ENCODE assay signal across 32 mouse cellular contexts in the genomic region with DNA sequence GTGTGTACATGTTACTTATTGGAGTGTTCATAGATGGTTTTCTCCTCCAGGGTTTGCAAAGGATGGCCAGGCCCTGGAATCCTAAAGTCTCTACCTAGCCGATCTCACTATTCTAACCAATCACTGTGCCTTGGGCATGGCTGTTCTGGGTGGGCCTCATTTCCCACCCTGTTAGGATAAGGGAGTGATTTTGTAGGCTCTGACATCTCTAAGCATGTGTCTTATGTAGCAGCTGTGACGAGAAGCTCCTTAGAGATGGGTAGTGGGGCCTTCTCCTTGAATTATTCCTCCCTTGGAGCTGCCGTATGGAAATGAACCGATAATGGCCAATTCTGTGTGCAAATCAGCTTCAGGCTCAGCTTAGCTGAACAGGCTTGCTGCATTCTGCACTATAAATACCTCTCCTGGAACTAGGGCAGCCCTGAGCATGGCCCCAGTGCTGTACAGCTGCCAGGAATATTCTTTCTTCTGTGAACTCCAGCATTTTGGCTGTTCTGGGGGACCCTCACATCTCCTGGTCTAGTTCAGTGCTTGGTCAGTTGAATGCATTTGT.
A peak's percentile ranks its signal among the peaks of the same experiment; 100 is the strongest.
DNase-seq lines count a peak whose midpoint lies in the region; ATAC-seq lines count a peak whose summit lies in the region.
"Had no signal": no experiment of that assay in that cellular context is flagged by ENCODE, and none has a peak within 500 bp of the region (broad histone marks: within the 10 kb centered on the region; RNA-seq: fewer than 3 reads in every experiment).

No protein-coding gene starts in this region.

- no peak overlapping the region for H3K4me2 ChIP-seq in forebrain, embryonic 14.5 days (ENCODE audit: low read length)
- no peak overlapping the region for H3K4me2 ChIP-seq in hindbrain, embryonic 15.5 days
- no peak overlapping the region for H3K4me2 ChIP-seq in neural tube, embryonic 12.5 days (replicated peaks)
- no peak overlapping the region for H3K4me2 ChIP-seq in neural tube, embryonic 15.5 days
- H3K4me2 ChIP-seq: embryonic facial prominence, embryonic 15.5 days; heart, embryonic 12.5 days; intestine, embryonic 15.5 days; limb, embryonic 15.5 days; liver, embryonic 13.5 days; midbrain, embryonic 13.5 days; stomach, embryonic 15.5 days had no signal

- 64% methylated on average over 4 of the region's 4 CpGs for WGBS in forebrain, embryonic 14.5 days
- WGBS in forebrain, embryonic 10.5 days, result 82% methylated on average over 4 of the region's 4 CpGs
- 56% methylated on average over 4 of the region's 4 CpGs for WGBS in hindbrain, embryonic 15.5 days
- WGBS in hindbrain, embryonic 10.5 days, result 89% methylated on average over 4 of the region's 4 CpGs
- 83% methylated on average over 4 of the region's 4 CpGs for WGBS in neural tube, embryonic 12.5 days
- WGBS in neural tube, embryonic 15.5 days, result 43% methylated on average over 4 of the region's 4 CpGs

- ATAC-seq in forebrain, embryonic 14.5 days, result 0 out of 2 replicates have a peak, but pooled peaks have one; percentile 16
- ATAC-seq in hindbrain, embryonic 15.5 days (ENCODE audit: low FRiP score, low read depth), result peak; percentile 49; the same call in 1 of the 2 replicates
- ATAC-seq in neural tube, embryonic 12.5 days (ENCODE audit: low FRiP score, low read depth), result peak; percentile 24; the same call in 1 of the 2 replicates
- peak; percentile 39; the same call in 1 of the 2 replicates for ATAC-seq in neural tube, embryonic 15.5 days (ENCODE audit: low FRiP score)
- ATAC-seq: intestine, embryonic 15.5 days; lung, postnatal 0 days; midbrain, embryonic 13.5 days had no signal

- H3K27me3 ChIP-seq in forebrain, embryonic 14.5 days (replicated peaks; ENCODE audit: control insufficient read depth, insufficient read depth, low read length), result no peaks in the 10 kb centered on the region
- H3K27me3 ChIP-seq in forebrain, embryonic 10.5 days (ENCODE audit: poor library complexity, severe bottlenecking), result peaks cover 23% of the 10 kb centered on the region
- no peaks in the 10 kb centered on the region for H3K27me3 ChIP-seq in hindbrain, embryonic 15.5 days
- H3K27me3 ChIP-seq in hindbrain, embryonic 10.5 days (ENCODE audit: insufficient read depth, poor library complexity, severe bottlenecking), result peaks cover 3% of the 10 kb centered on the region; the same call in 1 of the 2 replicates
- H3K27me3 ChIP-seq in neural tube, embryonic 12.5 days (replicated peaks), result no peaks in the 10 kb centered on the region
- H3K27me3 ChIP-seq in neural tube, embryonic 15.5 days (replicated peaks), result no peaks in the 10 kb centered on the region
- H3K27me3 ChIP-seq: embryonic facial prominence, embryonic 15.5 days; heart, embryonic 12.5 days; intestine, embryonic 15.5 days; liver, embryonic 13.5 days; megakaryocyte, embryonic 14.5 days; stomach, embryonic 15.5 days had no signal

- no peak for DNase-seq in forebrain, embryonic 14.5 days (ENCODE audit: low spot score)
- DNase-seq in forebrain, embryonic 10.5 days (ENCODE audit: extremely low spot score, low spot score), result no peak
- DNase-seq in hindbrain, embryonic 10.5 days (ENCODE audit: low spot score), result no peak
- DNase-seq in neural tube, embryonic 10.5 days (ENCODE audit: extremely low spot score, low spot score), result no peak
- no peak for DNase-seq in embryo, embryonic 11 days
- DNase-seq: adrenal gland, postnatal 25 days; cerebellum, adult 2 months; cerebellum, postnatal 14 days; gastrocnemius, adult 2 months; gastrocnemius, postnatal 36 days; heart, adult 18-20 months; heart, postnatal 10 days; kidney, adult 2 months; kidney, postnatal 36 days; liver, embryonic 13.5 days; lung, adult 18-20 months; lung, postnatal 4 days; right cerebral cortex, postnatal 14 days had no signal

- peaks cover 2% of the 10 kb centered on the region; the same call in 1 of the 2 replicates for H3K4me1 ChIP-seq in forebrain, embryonic 14.5 days (ENCODE audit: control insufficient read depth, insufficient read depth, low read length)
- peaks cover 1% of the 10 kb centered on the region; the same call in 1 of the 2 replicates for H3K4me1 ChIP-seq in forebrain, embryonic 10.5 days
- H3K4me1 ChIP-seq in hindbrain, embryonic 15.5 days (replicated peaks), result 0 out of 2 replicates have a peak, but pooled peaks cover 5% of the 10 kb centered on the region
- H3K4me1 ChIP-seq in hindbrain, embryonic 10.5 days (replicated peaks), result peaks cover 2% of the 10 kb centered on the region
- H3K4me1 ChIP-seq in neural tube, embryonic 12.5 days, result no peaks in the 10 kb centered on the region; the same call in 1 of the 2 replicates
- H3K4me1 ChIP-seq in neural tube, embryonic 15.5 days, result peaks cover 13% of the 10 kb centered on the region
- H3K4me1 ChIP-seq: embryonic facial prominence, embryonic 10.5 days; embryonic facial prominence, embryonic 15.5 days; intestine, embryonic 15.5 days; limb, embryonic 10.5 days; limb, embryonic 15.5 days; liver, embryonic 13.5 days; megakaryocyte, embryonic 14.5 days; stomach, embryonic 15.5 days had no signal

- no peak overlapping the region for H3K4me3 ChIP-seq in forebrain, embryonic 14.5 days (ENCODE audit: low read depth, low read length)
- H3K4me3 ChIP-seq in forebrain, embryonic 10.5 days, result no peak overlapping the region
- no peak overlapping the region for H3K4me3 ChIP-seq in hindbrain, embryonic 15.5 days
- no peak overlapping the region for H3K4me3 ChIP-seq in hindbrain, embryonic 10.5 days
- H3K4me3 ChIP-seq in neural tube, embryonic 12.5 days, result no peak overlapping the region
- no peak overlapping the region for H3K4me3 ChIP-seq in neural tube, embryonic 15.5 days (replicated peaks)
- H3K4me3 ChIP-seq: embryonic facial prominence, embryonic 10.5 days; embryonic facial prominence, embryonic 15.5 days; gastrocnemius, adult 2 months; heart, embryonic 12.5 days; intestine, embryonic 15.5 days; limb, embryonic 10.5 days; limb, embryonic 15.5 days; liver, embryonic 13.5 days; megakaryocyte, embryonic 14.5 days; midbrain, embryonic 13.5 days; stomach, embryonic 15.5 days had no signal

- no peak overlapping the region for H3K9ac ChIP-seq in forebrain, embryonic 14.5 days (ENCODE audit: low read length)
- no peak overlapping the region for H3K9ac ChIP-seq in hindbrain, embryonic 15.5 days
- no peak overlapping the region for H3K9ac ChIP-seq in neural tube, embryonic 12.5 days
- no peak overlapping the region for H3K9ac ChIP-seq in neural tube, embryonic 15.5 days (replicated peaks)
- H3K9ac ChIP-seq: embryonic facial prominence, embryonic 15.5 days; heart, embryonic 12.5 days; intestine, embryonic 15.5 days; limb, embryonic 15.5 days; liver, embryonic 13.5 days; midbrain, embryonic 13.5 days; stomach, embryonic 15.5 days had no signal

- no peaks in the 10 kb centered on the region for H3K9me3 ChIP-seq in forebrain, embryonic 14.5 days (replicated peaks; ENCODE audit: control insufficient read depth, low read length)
- no peaks in the 10 kb centered on the region for H3K9me3 ChIP-seq in forebrain, embryonic 10.5 days
- no peaks in the 10 kb centered on the region for H3K9me3 ChIP-seq in hindbrain, embryonic 15.5 days
- no peaks in the 10 kb centered on the region for H3K9me3 ChIP-seq in hindbrain, embryonic 10.5 days
- no peaks in the 10 kb centered on the region for H3K9me3 ChIP-seq in neural tube, embryonic 12.5 days
- H3K9me3 ChIP-seq in neural tube, embryonic 15.5 days (replicated peaks), result no peaks in the 10 kb centered on the region
- H3K9me3 ChIP-seq: embryonic facial prominence, embryonic 10.5 days; embryonic facial prominence, embryonic 15.5 days; G1E; heart, embryonic 12.5 days; intestine, embryonic 15.5 days; limb, embryonic 10.5 days; limb, embryonic 15.5 days; liver, embryonic 13.5 days; megakaryocyte, embryonic 14.5 days; midbrain, embryonic 13.5 days; stomach, embryonic 15.5 days had no signal

- no peaks in the 10 kb centered on the region for H3K36me3 ChIP-seq in forebrain, embryonic 14.5 days (ENCODE audit: control insufficient read depth, insufficient read depth, low read length)
- H3K36me3 ChIP-seq in forebrain, embryonic 10.5 days (replicated peaks), result no peaks in the 10 kb centered on the region
- H3K36me3 ChIP-seq in hindbrain, embryonic 15.5 days, result no peaks in the 10 kb centered on the region
- no peaks in the 10 kb centered on the region for H3K36me3 ChIP-seq in hindbrain, embryonic 10.5 days
- H3K36me3 ChIP-seq in neural tube, embryonic 12.5 days, result no peaks in the 10 kb centered on the region
- H3K36me3 ChIP-seq in neural tube, embryonic 15.5 days, result no peaks in the 10 kb centered on the region
- H3K36me3 ChIP-seq: embryonic facial prominence, embryonic 10.5 days; embryonic facial prominence, embryonic 15.5 days; G1E; heart, embryonic 12.5 days; intestine, embryonic 15.5 days; limb, embryonic 10.5 days; limb, embryonic 15.5 days; liver, embryonic 13.5 days; midbrain, embryonic 13.5 days; stomach, embryonic 15.5 days had no signal

- no peak overlapping the region for H3K27ac ChIP-seq in forebrain, embryonic 14.5 days (ENCODE audit: low read depth, low read length)
- no peak overlapping the region for H3K27ac ChIP-seq in forebrain, embryonic 10.5 days
- no peak overlapping the region; the same call in 1 of the 2 replicates for H3K27ac ChIP-seq in hindbrain, embryonic 15.5 days (replicated peaks)
- no peak overlapping the region for H3K27ac ChIP-seq in hindbrain, embryonic 10.5 days
- H3K27ac ChIP-seq in neural tube, embryonic 12.5 days, result no peak overlapping the region
- peak overlapping the region; percentile 41; the same call in 1 of the 2 replicates for H3K27ac ChIP-seq in neural tube, embryonic 15.5 days (replicated peaks)
- H3K27ac ChIP-seq: embryonic facial prominence, embryonic 10.5 days; embryonic facial prominence, embryonic 15.5 days; gastrocnemius, adult 2 months; intestine, embryonic 15.5 days; limb, embryonic 10.5 days; limb, embryonic 15.5 days; liver, embryonic 13.5 days; midbrain, embryonic 13.5 days; stomach, embryonic 15.5 days had no signal
